Comparison of ENCODE assay signal across 26 mouse cellular contexts in genomic region chr3:53579121-53579704, GRCm38 (mm10).
"Had no signal": no experiment of that assay in that cellular context is flagged by ENCODE, and none has a peak within 500 bp of the region (broad histone marks: within the 10 kb centered on the region; RNA-seq: fewer than 3 reads in every experiment).

No protein-coding gene starts in this region.

- H3K9me3 ChIP-seq: heart, embryonic 13.5 days; heart, embryonic 15.5 days; hindbrain, embryonic 10.5 days; hindbrain, embryonic 12.5 days; intestine, embryonic 15.5 days; limb, embryonic 10.5 days; limb, embryonic 12.5 days had no signal

- H3K9ac ChIP-seq: forebrain, postnatal 0 days; heart, embryonic 13.5 days; heart, embryonic 15.5 days; hindbrain, embryonic 12.5 days; hindbrain, embryonic 14.5 days; intestine, embryonic 15.5 days; limb, embryonic 12.5 days had no signal

- ATAC-seq: forebrain, postnatal 0 days; hindbrain, embryonic 16.5 days; inflammation-experienced regulatory T-cells, adult 6 months; intestine, embryonic 15.5 days; intestine, postnatal 0 days had no signal

- H3K4me1 ChIP-seq: heart, embryonic 13.5 days; heart, embryonic 15.5 days; hindbrain, embryonic 12.5 days; intestine, embryonic 15.5 days; limb, embryonic 10.5 days; limb, embryonic 12.5 days had no signal

- H3K27me3 ChIP-seq: heart, embryonic 13.5 days; heart, embryonic 15.5 days; intestine, embryonic 15.5 days; limb, embryonic 12.5 days had no signal

- DNase-seq: forebrain, postnatal 0 days; gastrocnemius, postnatal 10 days; gastrocnemius, postnatal 25 days; heart, adult 2 months; heart, postnatal 14 days; heart, postnatal 4 days; kidney, adult 18-20 months; kidney, adult 8-10 months; kidney, postnatal 10 days; kidney, postnatal 25 days; kidney, postnatal 4 days; liver had no signal

- H3K27ac ChIP-seq: heart, adult 2 months; heart, embryonic 13.5 days; heart, embryonic 15.5 days; hindbrain, embryonic 10.5 days; hindbrain, embryonic 12.5 days; hindbrain, embryonic 14.5 days; intestine, embryonic 15.5 days; layer of hippocampus, adult 2 months; left cerebral cortex, adult 2 months; limb, embryonic 10.5 days; limb, embryonic 12.5 days had no signal

- H3K4me3 ChIP-seq: heart, adult 2 months; heart, embryonic 13.5 days; heart, embryonic 15.5 days; hindbrain, embryonic 10.5 days; hindbrain, embryonic 12.5 days; intestine, embryonic 15.5 days; layer of hippocampus, adult 2 months; left cerebral cortex, adult 2 months; limb, embryonic 10.5 days; limb, embryonic 12.5 days had no signal

- H3K4me2 ChIP-seq: heart, embryonic 11.5 days; heart, embryonic 13.5 days; heart, embryonic 15.5 days; hindbrain, embryonic 12.5 days; hindbrain, embryonic 14.5 days; intestine, embryonic 15.5 days; limb, embryonic 12.5 days had no signal

- H3K36me3 ChIP-seq: heart, embryonic 13.5 days; heart, embryonic 15.5 days; hindbrain, embryonic 10.5 days; hindbrain, embryonic 12.5 days; intestine, embryonic 15.5 days; limb, embryonic 10.5 days; limb, embryonic 12.5 days had no signal
